Mouse (Mus musculus): ENCODE results near the gene P2ry14. TPM values are rescaled to one million over a fixed set of nuclear protein-coding genes. Genes with fewer than 3 reads are reported as not detected.
"Not testable (repeated sequence)": the region's sequence is repeated elsewhere in the genome, so short reads cannot be mapped to it uniquely, and the experiment has no call there.

The P2ry14 gene
- total RNA-seq, 1 experiment from 2014 or later, result 15.7 TPM

GRCm38 (mm10) chr3:59104462-59104861, 49.0 kb downstream of the P2ry14 start:
- DNase-seq, result no peak

GRCm38 (mm10) chr3:59102146-59102545, 51.3 kb downstream of the P2ry14 start:
- no peak for DNase-seq

GRCm38 (mm10) chr3:59101218-59101986, 52.0 kb downstream of the P2ry14 start, which contains the start of gene Gpr171:
Gpr171 (minus strand) TSS chr3:59101821.
- DNase-seq, result no peak

GRCm38 (mm10) chr3:59098540-59098939, 54.9 kb downstream of the P2ry14 start:
- DNase-seq, result no peak

GRCm38 (mm10) chr3:59097421-59097820, 56.0 kb downstream of the P2ry14 start:
- no peak for DNase-seq

GRCm38 (mm10) chr3:59092702-59093101, 60.7 kb downstream of the P2ry14 start:
- no peak for DNase-seq

- no peak for DNase-seq
These were observed 72.5 kb downstream of the P2ry14 start for GRCm38 (mm10) chr3:59080919-59081318.

GRCm38 (mm10) chr3:59080293-59080916, 73.0 kb downstream of the P2ry14 start:
- DNase-seq, result no peak

GRCm38 (mm10) chr3:59079327-59079726, 74.1 kb downstream of the P2ry14 start:
- DNase-seq, result peak; percentile 34

- DNase-seq, result no peak
These were observed 74.8 kb downstream of the P2ry14 start for GRCm38 (mm10) chr3:59078585-59078984.

- DNase-seq, result no peak
These were observed 76.1 kb downstream of the P2ry14 start for GRCm38 (mm10) chr3:59077278-59077677.

- not testable (repeated sequence) for DNase-seq
These were observed 84.3 kb downstream of the P2ry14 start for GRCm38 (mm10) chr3:59069071-59069470.

GRCm38 (mm10) chr3:59066558-59067294, 86.7 kb downstream of the P2ry14 start:
- DNase-seq, result no peak

GRCm38 (mm10) chr3:59065937-59066336, 87.5 kb downstream of the P2ry14 start:
- no peak for DNase-seq

Other genes with a start within 250 kb of the P2ry14 start
- 18.3 and 18.5 TPM in 2 replicates for gene Med12l, start 147.8 kb downstream of the P2ry14 start, total RNA-seq (2021)
- gene Gpr171, start 51.8 kb downstream of the P2ry14 start, total RNA-seq (2021), result 0.18 TPM in 1 of 2 replicates, not detected in the other
- gene Gpr87, start 41.5 kb upstream of the P2ry14 start, total RNA-seq (2021), result not detected in 2 replicates
- gene P2ry13, start 57.3 kb upstream of the P2ry14 start, total RNA-seq (2021), result 0.48 and 1.1 TPM in 2 replicates
- 1.4 and 3.2 TPM in 2 replicates for gene P2ry12, start 109.3 kb upstream of the P2ry14 start, total RNA-seq (2021)
- gene Igsf10, start 190.8 kb upstream of the P2ry14 start, total RNA-seq (2021), result 1.4 and 1.6 TPM in 2 replicates

All from adrenal gland, postnatal 25 days (tissue).